Mouse (Mus musculus) mouse trophoblast stem cell (cell line): ENCODE results near the gene Fdx1l.

ENCODE experiments used
- in situ Hi-C, 2 experiments: fragments of 300-500 bp; cut with MseI, MboI; formaldehyde crosslinking; loops; 2 replicates in 1 of 2; 3 replicates in 1 of 2; pipeline ENCODE4 v1.15.1; 2025

The Fdx1l gene

DNA sequence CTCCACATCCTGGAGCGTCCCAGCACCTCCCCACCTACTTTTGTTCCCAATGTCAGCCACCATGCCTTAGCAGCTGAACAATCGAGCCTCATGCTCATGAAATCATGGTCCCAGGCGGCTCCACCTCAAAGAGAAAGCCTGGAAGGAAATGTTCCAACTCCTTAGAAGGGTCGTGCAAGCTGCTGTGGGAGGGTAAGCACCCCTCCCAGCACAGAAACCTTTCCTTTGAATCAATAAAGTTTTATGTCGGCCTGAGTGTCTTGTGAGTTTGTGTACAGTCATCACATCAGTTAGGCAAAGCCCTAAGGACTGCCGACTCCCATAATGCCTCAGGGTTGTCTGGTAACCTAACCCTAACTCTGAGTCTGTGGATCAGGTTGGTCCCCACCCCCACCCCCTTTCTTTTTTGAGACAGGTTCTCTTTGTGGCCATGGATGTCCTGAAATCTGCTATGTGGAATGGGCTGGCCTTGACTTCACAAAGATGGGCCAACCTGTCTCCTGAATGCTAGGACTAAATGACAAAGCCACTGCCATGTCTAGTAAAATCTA, 44.8 kb downstream of the Fdx1l start:
- in situ Hi-C loops: no loop called here

- in situ Hi-C loops: no loop called here
Observed at GRCm38 (mm10) chr9:21027774-21028290, 45.6 kb downstream of the Fdx1l start.

DNA sequence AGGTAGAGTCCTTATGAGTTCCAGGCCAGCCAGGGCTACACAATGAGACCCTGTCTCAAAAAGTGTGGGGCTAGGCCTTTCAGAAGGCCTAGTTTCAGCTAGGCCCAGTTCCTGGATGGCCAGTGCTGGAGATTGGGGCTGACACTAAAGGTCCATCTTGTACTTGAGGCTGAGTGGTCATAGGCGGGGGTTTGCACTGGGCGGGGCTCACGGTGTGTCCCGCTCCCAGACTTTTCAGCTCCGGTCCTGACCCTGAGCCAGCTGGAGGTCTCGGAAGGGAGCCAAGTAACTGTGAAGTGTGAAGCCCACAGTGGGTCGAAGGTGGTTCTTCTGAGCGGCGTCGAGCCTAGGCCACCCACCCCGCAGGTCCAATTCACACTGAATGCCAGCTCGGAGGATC, 46.6 kb downstream of the Fdx1l start:
- in situ Hi-C loops: no loop called here

- in situ Hi-C loops: no loop called here
Observed at GRCm38 (mm10) chr9:21025258-21025810, 48.1 kb downstream of the Fdx1l start.

GRCm38 (mm10) chr9:21022726-21023125, 50.7 kb downstream of the Fdx1l start:
- in situ Hi-C loops: no loop called here

- in situ Hi-C loops: no loop called here
Observed at GRCm38 (mm10) chr9:21022288-21022687, 51.1 kb downstream of the Fdx1l start.

- in situ Hi-C loops: no loop called here
Observed at GRCm38 (mm10) chr9:21021363-21021762, 52.1 kb downstream of the Fdx1l start.

DNA sequence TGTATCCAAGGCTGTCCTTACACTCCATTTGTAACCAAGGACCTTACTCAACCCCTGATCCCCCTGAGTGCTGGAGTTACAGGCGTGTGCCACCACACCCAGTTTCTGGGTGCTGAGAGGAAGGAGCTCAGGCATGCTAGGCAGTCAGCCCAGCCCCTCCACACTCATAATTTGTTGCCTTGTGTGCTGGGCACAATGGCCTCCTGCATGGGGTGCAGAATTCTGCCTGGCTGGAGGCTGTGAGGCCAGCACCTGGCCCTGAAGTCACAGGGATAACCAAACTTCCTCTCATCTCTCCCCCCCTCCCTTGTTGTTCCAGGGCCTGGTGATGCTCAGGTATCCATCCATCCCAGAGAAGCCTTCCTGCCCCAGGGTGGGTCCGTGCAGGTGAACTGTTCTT, 54.8 kb downstream of the Fdx1l start:
- in situ Hi-C loops: no loop called here
